Mouse (Mus musculus): ENCODE results near the gene Pomp.

DNA sequence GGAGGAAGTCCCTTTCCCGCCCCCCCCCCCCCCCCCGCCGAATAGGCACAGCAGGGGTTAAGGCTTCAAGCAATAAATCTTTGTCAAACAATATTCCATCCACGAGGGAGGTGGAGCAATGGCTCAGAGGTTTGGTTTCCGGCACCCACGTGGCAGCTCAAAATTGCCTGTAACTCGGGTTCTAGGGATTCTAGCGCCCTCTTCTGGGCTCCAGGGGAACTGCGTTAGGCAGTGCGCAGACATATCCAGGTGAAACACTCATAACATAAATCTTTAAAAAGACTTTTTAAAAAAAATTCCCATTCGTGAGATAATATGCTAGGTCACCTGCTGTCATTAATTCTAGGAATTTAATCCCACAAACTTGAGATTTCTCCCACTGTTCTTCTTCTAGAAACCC is 46.9 kb downstream of the Pomp start:
- TF ChIP-seq CTCF (conservative IDR thresholded peaks at IDR 0.05; ENCODE audit: low read length): peak; percentile 71
- TF ChIP-seq POU5F1 (IDR thresholded peaks at IDR 0.05; ENCODE audit: borderline replicate concordance, low read length): no peak
- TF ChIP-seq NANOG (IDR thresholded peaks at IDR 0.05; ENCODE audit: borderline replicate concordance, low read length): no peak

Data from E14TG2a.4 (cell line).